Mouse (Mus musculus) stomach, embryonic 14.5 days (tissue): ENCODE measurements around the gene Opn1sw. TPM values are rescaled to one million over a fixed set of nuclear protein-coding genes. Genes with fewer than 3 reads are reported as not detected.
A peak's percentile ranks its signal among the peaks of the same experiment; 100 is the strongest.

ENCODE experiments used
- ATAC-seq: fragments of 200-750 bp; cut with Nextera tagmentation; 2 replicates; pipeline ENCODE4 v1.8.0; 2017; ENCODE audit warnings: low read depth, moderate TSS enrichment; ENCODE audit not compliant: insufficient number of reproducible peaks, insufficient read depth, low FRiP score
- H3K27ac ChIP-seq: fragments of 300-500 bp; sonication (generic); 2 replicates; pipeline ENCODE4 v1.5.1; 2014; ENCODE audit warnings: mild to moderate bottlenecking, low read length, moderate library complexity, mixed read lengths
- H3K27me3 ChIP-seq: fragments of 300-500 bp; sonication (generic); 2 replicates; pipeline ENCODE4 v1.6.1; 2014; ENCODE audit warnings: low read length, control low read depth, mixed read lengths; ENCODE audit not compliant: control insufficient read depth, insufficient read depth
- H3K36me3 ChIP-seq: fragments of 300-500 bp; sonication (generic); 2 replicates; pipeline ENCODE4 v1.6.1; 2014; ENCODE audit warnings: mild to moderate bottlenecking, control low read depth, low read length, moderate library complexity, mixed read lengths; ENCODE audit not compliant: control insufficient read depth, insufficient read depth
- H3K4me1 ChIP-seq: fragments of 300-500 bp; sonication (generic); 2 replicates; pipeline ENCODE4 v1.6.1; 2014; ENCODE audit warnings: low read length, control low read depth, mixed read lengths; ENCODE audit not compliant: control insufficient read depth, insufficient read depth
- H3K4me2 ChIP-seq: fragments of 300-500 bp; sonication (generic); replicated peaks from 2 replicates; pipeline ENCODE4 v1.6.1; 2014; ENCODE audit warnings: low read depth, low read length, control low read depth
- H3K4me3 ChIP-seq: fragments of 300-500 bp; sonication (generic); 2 replicates; pipeline ENCODE4 v1.5.1; 2014; ENCODE audit warnings: low read depth, low read length, control low read depth
- H3K9ac ChIP-seq: fragments of 300-500 bp; sonication (generic); replicated peaks from 2 replicates; pipeline ENCODE4 v1.6.1; 2014; ENCODE audit warnings: low read depth, mild to moderate bottlenecking, control low read depth, low read length, moderate library complexity, mixed read lengths
- H3K9me3 ChIP-seq: fragments of 300-500 bp; sonication (generic); 2 replicates; pipeline ENCODE4 v1.6.1; 2016; ENCODE audit warnings: low read depth, low read length, control low read depth; ENCODE audit not compliant: control insufficient read depth
- WGBS: fragments of 180-500 bp; shearing (Covaris S2); extraction: QIAGEN DNeasy Blood & Tissue Kit; methylation state at CpG from one replicate; pipeline ENCODE4 v1.1.7; 2014; 5-methylcytosine and 5-hydroxymethylcytosine counted together
- polyA plus RNA-seq: library from polyadenylated mRNA; unstranded; fragments of >200 nt; fragmentation: Nextera tagmentation; extraction: Ambion mirVana; gene quantifications from 2 replicates; pipeline ENCODE4 v1.2.1, GENCODE M21; 2014

Gene Opn1sw
- polyA plus RNA-seq, 1 experiment from 2014 or later = 1.5 TPM

DNA sequence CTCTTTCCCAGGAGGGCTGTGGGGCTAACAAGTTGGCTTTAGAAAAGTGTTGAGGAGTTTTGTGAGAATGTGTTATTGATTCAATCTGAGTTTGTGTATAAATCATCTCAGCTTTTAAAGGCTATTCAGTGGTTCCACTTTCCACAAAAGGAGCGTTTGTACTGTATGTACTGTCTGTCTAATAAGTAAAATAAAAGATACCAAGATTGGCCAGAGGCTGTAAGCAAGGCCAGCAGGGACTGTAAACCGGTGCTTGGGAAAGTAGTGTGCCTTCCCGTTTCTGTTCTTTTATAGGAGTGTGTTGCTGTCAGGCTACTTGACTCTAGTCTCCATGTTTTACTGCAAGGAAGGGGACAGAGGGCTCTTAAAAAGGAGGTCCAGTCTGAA is 25.1 kb downstream of the Opn1sw start:
- Histone ChIP-seq H3K27ac (no peak overlapping the region; the same call in 1 of the 2 replicates), H3K4me1 (no peaks in the 10 kb centered on the region), H3K27me3 (no peaks in the 10 kb centered on the region), H3K4me3 (no peak overlapping the region), H3K4me2 (no peak overlapping the region), H3K9me3 (no peaks in the 10 kb centered on the region), H3K36me3 (peaks cover 43% of the 10 kb centered on the region), H3K9ac (no peak overlapping the region)
- no peak for ATAC-seq
- 82% methylated on average over 3 of the region's 3 CpGs for WGBS

DNA sequence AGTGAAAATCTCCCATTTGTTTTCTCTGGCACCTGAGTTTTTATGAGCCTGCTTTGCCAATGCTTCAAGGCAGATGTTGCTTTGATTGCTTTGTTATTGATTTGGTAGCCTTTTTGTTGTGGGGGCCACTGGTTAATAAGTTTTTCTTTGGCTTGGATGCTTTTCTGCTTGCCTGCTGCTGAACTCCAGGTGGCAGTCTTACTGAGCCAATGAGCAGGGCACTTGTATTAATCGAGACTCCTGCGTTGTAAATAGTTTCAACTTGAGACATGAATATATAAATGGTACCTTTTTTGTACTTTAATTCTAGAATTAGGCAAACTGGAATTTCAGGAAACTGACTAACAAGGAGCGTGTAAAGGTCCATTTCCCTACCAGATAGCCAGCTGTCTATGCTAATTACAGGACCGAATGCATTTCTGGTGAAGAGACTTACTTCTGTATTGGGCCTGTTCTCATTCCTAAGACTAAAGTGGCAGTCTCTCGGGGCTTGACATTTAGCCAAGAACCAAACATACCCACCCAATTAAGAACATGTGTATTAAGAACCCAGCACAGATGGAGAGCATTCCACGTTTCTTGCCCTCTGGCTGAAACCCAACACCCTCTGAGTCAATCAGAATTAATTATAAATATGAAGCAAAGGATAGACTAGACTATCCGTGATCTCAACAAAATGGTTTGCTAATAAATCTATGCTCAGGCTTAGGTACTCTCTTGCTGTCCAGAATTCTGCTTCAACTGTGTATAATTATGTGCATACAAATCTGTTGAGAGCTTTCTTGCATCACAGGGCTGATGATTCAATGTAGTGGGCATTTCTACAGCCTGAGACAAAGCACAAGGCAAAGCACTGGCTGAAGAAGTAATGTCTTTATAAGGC is 25.8 kb downstream of the Opn1sw start:
- H3K36me3 ChIP-seq = peaks cover 39% of the 10 kb centered on the region
- no peak overlapping the region for H3K4me3 ChIP-seq
- H3K4me1 ChIP-seq = no peaks in the 10 kb centered on the region
- no peak overlapping the region for H3K9ac ChIP-seq
- no peaks in the 10 kb centered on the region for H3K27me3 ChIP-seq
- no peak overlapping the region for H3K27ac ChIP-seq
- no peak overlapping the region for H3K4me2 ChIP-seq
- ATAC-seq = no peak
- WGBS = 59% methylated on average over 7 of the region's 7 CpGs
- no peaks in the 10 kb centered on the region for H3K9me3 ChIP-seq

DNA sequence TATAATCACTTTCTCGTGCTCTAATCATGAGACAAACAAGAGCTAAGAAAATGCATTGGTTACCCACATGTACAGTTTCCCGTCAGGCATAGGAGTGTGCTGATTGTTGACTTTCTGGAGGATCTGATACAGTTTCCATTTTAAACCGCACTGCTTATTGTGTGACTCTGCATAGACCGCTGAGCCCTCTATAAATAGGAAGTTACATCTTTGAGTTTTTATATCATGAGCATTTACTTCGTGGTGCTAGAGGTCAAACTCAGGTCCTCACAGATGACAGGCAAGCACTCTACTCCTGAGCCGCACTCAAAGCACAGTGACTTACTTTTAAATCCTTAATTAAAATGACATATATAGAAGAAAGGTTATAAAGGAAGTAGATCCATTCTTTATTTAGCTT is 28.1 kb downstream of the Opn1sw start:
- no peak overlapping the region for H3K4me2 ChIP-seq
- no peaks in the 10 kb centered on the region for H3K27me3 ChIP-seq
- H3K4me3 ChIP-seq = no peak overlapping the region
- no peak overlapping the region for H3K27ac ChIP-seq
- WGBS = 78% methylated on average over 6 of the region's 6 CpGs
- no peaks in the 10 kb centered on the region for H3K9me3 ChIP-seq
- peaks cover 29% of the 10 kb centered on the region for H3K36me3 ChIP-seq
- ATAC-seq = no peak
- H3K9ac ChIP-seq = no peak overlapping the region
- H3K4me1 ChIP-seq = no peaks in the 10 kb centered on the region

DNA sequence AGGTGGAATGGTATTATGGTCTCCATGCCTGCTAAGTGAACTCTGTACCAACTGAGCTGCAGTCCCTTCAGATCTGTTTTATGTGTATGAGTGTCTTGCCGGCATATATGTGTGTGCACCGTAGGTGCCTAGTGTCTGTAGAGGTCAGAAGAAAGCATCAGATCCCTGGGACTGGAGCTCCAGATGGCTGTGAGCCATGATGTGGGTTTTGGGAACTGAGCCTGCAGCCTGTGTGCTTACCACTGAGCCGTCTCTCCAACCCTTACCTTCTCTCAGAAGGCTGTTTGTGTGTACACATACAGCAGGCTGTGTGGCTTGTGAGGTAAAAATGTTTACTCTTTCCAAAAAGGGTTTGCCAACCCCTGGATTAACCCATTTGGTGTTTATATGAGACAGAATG is 28.9 kb downstream of the Opn1sw start:
- ATAC-seq = no peak
- H3K9me3 ChIP-seq = no peaks in the 10 kb centered on the region
- no peak overlapping the region for H3K4me2 ChIP-seq
- H3K27me3 ChIP-seq = no peaks in the 10 kb centered on the region
- H3K4me1 ChIP-seq = no peaks in the 10 kb centered on the region
- no peak overlapping the region for H3K9ac ChIP-seq
- H3K36me3 ChIP-seq = peaks cover 29% of the 10 kb centered on the region
- H3K4me3 ChIP-seq = no peak overlapping the region
- WGBS = 85% methylated on average over 3 of the region's 3 CpGs
- H3K27ac ChIP-seq = no peak overlapping the region

DNA sequence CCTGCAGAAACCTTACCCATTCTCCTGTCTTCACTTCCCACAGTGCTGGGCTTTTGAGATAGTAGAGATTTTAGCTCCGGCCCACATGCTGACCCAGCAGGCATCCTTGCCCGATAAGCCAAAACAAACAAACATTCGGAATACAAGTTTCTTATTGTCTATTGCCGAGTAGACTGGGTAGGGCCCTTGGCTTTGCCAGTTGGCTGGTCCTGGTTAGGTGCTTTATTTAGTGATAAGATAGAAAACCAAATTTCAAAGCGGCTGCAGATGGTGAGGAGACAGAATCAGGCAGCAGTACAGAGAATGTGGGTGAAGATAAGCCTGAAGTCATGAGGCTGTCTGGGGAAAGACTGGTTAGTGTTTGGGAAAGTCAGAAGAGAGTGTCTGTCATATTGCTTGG is 35.5 kb downstream of the Opn1sw start:
- Histone ChIP-seq H3K27ac (no peak overlapping the region), H3K4me2 (no peak overlapping the region), H3K27me3 (no peaks in the 10 kb centered on the region), H3K9me3 (no peaks in the 10 kb centered on the region), H3K4me1 (peaks cover 5% of the 10 kb centered on the region; the same call in 1 of the 2 replicates), H3K36me3 (peaks cover 12% of the 10 kb centered on the region), H3K4me3 (no peak overlapping the region), H3K9ac (no peak overlapping the region)
- ATAC-seq = no peak
- 50% methylated on average over 5 of the region's 5 CpGs for WGBS

DNA sequence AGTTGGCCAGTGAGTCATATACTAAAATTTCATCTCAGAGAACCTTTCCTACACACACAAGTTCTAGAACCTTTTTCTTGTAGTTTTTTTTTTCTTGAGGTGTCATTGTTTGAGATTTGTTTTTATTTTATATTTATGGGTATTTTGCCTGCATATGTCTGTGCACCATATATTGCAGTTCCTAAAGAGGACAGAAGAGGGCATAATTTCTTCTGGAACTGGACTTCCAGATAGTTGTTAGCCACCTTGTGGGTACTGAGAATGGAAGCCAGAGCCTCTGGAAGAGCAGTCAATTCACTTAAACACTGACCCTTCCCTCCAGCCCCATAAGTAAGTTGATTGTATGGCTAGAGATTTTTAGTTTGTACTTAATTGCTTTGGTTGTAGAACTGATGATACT is 36.7 kb downstream of the Opn1sw start:
- Histone ChIP-seq H3K4me2 (no peak overlapping the region), H3K36me3 (peaks cover 4% of the 10 kb centered on the region), H3K4me3 (no peak overlapping the region), H3K9me3 (no peaks in the 10 kb centered on the region), H3K9ac (no peak overlapping the region), H3K27ac (no peak overlapping the region), H3K4me1 (peaks cover 5% of the 10 kb centered on the region; the same call in 1 of the 2 replicates), H3K27me3 (no peaks in the 10 kb centered on the region)
- no peak for ATAC-seq

DNA sequence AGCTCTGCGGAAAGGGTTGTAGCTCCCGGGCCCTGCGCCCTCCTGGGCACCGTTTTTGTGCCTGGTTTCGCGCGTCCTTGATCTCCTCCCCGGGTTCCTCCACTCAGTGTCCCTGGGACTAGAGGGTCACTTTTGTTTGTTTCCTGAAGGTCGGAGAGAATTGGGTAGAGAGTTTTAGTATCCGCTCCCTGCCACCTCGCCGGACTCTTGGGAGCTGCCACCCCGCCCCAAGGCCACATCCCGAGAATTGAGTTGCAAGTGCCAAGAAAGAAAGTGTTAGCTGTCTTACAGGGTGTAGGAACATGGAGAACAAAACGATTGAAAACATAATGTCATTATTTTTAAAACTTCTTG is 39.9 kb downstream of the Opn1sw start:
- under 1% methylated on average over 15 of the region's 15 CpGs for WGBS
- peak overlapping the region; percentile 86 for H3K27ac ChIP-seq

GRCm38 (mm10) chr6:29347665-29348370 is 40.5 kb downstream of the Opn1sw start, which contains the start of gene Calu:
Gene Calu (plus strand): TSS chr6:29348069.
- Histone ChIP-seq H3K4me3 (peak within 1 kb of the TSS; percentile 99), H3K36me3 (no peaks in the 10 kb centered on the region), H3K27ac (peak within 1 kb of the TSS; percentile 86), H3K4me1 (peaks cover 5% of the 10 kb centered on the region; the same call in 1 of the 2 replicates), H3K9ac (peak within 1 kb of the TSS; percentile 94), H3K9me3 (no peaks in the 10 kb centered on the region), H3K27me3 (no peaks in the 10 kb centered on the region), H3K4me2 (peak within 1 kb of the TSS; percentile 84)
- ATAC-seq = peak; percentile 99
- WGBS = under 1% methylated on average over 55 of the region's 55 CpGs

More for the DNA sequence above, 39.9 kb downstream of the Opn1sw start:
- peak overlapping the region; percentile 84 for H3K4me2 ChIP-seq
- no peaks in the 10 kb centered on the region for H3K36me3 ChIP-seq
- no peaks in the 10 kb centered on the region for H3K27me3 ChIP-seq
- no peaks in the 10 kb centered on the region for H3K9me3 ChIP-seq
- no peak for ATAC-seq
- H3K4me3 ChIP-seq = peak overlapping the region; percentile 99
- peak overlapping the region; percentile 94 for H3K9ac ChIP-seq
- H3K4me1 ChIP-seq = peaks cover 5% of the 10 kb centered on the region; the same call in 1 of the 2 replicates
